Mouse (Mus musculus): ENCODE measurements around the gene Olfr1023.

Olfr1023 gene

DNA sequence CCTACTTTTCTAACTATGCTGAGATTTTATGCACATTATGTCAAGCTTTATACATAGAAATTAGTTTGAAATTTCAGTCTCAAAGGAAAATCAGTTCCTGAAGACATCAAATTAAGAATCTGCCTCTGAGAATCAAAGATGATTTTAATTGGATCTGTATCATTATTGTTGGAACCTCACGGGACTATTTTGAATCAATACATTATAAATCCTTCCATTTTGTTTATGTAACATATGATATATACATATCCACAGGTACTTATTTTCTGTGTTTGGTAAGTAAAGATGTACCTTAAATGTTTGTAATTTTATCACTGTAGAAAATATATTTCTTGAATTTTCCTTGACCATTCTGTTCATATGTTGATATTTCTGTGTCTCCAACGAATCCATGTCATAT lies at the start of gene Olfr1023:
Gene Olfr1023, plus strand, starts transcription at position 301 of the 400 bp plus-strand sequence.
- no peak for DNase-seq (ENCODE audit: low spot score)

DNA sequence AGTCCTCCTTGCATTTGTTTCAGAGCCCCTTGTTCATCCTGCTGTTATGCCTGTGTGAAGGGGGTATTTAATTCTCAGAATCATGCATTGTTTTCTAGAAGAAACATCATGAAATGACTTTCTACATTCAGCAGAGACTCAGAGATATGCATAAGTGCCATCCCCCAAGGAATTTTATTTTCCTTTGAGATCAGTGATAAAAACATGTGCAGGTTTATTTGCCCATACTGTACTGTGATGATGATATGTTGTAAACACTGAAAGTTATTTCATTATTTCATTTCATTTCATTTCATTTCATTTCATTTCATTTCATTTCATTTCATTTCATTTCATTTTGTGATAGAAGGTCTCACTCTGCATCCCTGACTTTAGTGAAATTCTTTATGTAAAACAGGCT lies 40.1 kb upstream of the Olfr1023 start, which contains the start of gene Olfr1019:
Gene Olfr1019, minus strand, starts transcription at position 101 of the 400 bp plus-strand sequence.
- DNase-seq (ENCODE audit: low spot score), result no peak

DNA sequence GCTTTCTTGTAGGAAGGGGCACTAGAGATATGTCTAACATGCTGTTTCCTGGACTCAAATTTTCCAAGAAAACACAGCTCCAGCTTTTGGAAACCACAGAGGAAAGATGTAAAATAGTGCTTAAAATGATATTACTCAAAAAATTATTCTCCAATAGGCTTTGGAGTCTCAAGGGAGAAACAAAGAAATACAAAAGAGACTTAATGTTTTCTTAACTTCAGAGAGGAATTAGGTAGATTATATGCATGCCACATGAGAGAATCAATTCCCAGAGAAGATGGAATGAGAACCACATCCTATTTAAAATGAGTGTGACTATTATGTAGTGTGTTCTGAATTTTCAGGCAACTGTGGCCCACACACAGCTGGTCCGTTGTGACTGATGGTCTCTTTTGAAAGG lies 38.7 kb upstream of the Olfr1023 start, which contains the start of gene Olfr1020:
Gene Olfr1020, plus strand, starts transcription at position 301 of the 400 bp plus-strand sequence.
- DNase-seq (ENCODE audit: low spot score), result no peak

DNA sequence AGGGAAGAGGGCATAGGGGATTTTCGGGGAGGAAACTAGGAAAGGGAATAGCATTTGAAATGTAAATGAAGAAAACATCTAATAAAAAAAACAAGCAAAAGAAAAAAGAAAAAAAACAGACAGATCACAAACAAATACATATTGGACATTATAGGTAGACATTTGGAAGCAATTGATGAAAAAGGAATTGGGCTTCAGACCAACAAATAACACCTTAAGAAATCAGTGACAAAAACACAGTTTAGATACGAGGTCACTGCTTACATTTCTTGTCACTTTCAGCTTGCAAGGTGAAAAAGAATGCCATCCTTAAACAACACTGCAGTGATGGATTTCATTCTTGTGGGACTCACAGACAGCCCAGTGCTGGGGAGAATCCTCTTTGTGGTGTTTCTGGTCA lies 17.1 kb upstream of the Olfr1023 start, which contains the start of gene Olfr1022:
Gene Olfr1022, plus strand, starts transcription at position 301 of the 400 bp plus-strand sequence.
- no peak for DNase-seq (ENCODE audit: low spot score)

DNA sequence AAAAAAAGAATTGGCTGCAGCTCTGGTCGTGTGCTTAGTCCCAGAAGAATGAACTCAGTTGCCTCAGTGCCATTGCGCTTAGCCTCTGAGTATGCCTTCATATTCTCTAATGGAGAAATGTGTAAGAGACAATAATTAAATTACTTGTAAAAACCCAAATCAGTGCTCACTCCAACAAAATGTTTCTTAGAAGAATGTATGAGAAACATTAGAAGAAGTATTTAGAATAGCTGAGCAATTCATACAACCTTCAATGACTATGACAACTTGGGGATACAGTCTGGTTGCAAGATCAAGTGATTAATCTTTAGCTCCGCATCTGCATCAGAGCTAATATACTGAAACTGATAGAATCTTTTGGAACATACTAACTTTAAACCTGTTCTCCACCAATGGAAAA lies 19.5 kb downstream of the Olfr1023 start, which contains the start of gene Olfr1024:
Gene Olfr1024, minus strand, starts transcription at position 101 of the 400 bp plus-strand sequence.
- DNase-seq (ENCODE audit: low spot score), result no peak

DNA sequence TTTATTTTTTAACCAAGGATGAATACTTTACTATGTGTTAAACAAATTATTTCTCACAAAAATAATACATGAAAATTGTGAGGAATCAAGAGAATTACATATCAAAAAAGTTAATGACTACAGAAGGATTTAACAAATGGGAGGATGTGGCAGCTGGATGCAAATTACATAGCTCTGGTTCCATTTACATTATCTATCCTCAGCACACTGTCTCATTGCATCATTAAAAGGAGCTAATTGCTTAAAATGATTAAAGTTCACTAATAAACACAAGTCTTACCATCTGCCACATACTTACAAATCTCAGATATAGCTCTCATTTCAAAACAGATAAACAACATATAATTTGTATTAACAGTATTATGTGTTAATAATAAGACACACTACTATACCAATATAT lies 27.8 kb downstream of the Olfr1023 start:
- no peak for DNase-seq (ENCODE audit: low spot score)

DNA sequence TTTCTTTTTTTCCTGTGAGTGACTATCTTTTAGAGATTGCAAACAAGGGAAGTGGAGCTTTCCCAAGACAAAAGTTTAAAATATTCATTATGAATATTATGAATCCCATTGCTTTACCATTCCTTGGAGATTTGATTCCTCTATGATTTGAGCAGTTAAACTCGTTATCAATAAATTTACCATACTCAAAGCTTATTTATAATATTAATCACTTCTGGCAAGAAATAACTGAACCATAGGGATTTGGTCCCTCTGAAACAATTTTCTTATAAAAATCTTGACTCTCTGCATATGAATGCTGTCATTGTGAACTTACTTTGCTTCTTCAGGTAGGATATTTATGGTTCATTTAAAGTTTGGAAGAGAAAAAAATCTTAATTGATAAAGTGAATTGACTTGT lies 29.5 kb downstream of the Olfr1023 start, which contains the start of gene Olfr1025-ps1:
Gene Olfr1025-ps1, plus strand, starts transcription at position 301 of the 400 bp plus-strand sequence.
- DNase-seq (ENCODE audit: low spot score), result no peak

DNA sequence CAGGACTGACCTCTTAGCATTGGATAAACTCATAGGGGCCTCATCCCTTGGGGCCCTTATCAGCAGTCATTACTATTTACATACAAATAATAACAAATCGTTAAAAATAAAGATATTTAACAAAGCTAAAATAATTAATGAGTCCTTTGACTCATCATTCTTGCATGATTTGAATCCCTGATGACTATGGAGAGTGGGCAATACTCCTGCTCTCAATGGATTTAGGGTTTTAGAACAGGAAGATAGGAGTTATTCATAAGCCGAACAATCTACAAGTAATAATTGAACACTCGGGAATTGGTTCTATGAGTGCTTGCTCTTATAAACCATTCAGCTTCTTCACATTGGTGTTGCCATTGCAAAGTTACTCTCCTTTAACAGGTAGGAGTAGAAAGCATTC lies 35.8 kb downstream of the Olfr1023 start, which contains the start of gene Olfr1026:
Gene Olfr1026, plus strand, starts transcription at position 301 of the 400 bp plus-strand sequence.
- no peak for DNase-seq (ENCODE audit: low spot score)
